Mouse (Mus musculus) embryo, embryonic 10 days (tissue): ENCODE data around the gene Il2rb.

ENCODE experiments used
- DNase-seq: peaks from one replicate; pipeline ENCODE4 v3.0.0-alpha.2; 2015; ENCODE audit warnings: low spot score

Il2rb gene

DNA sequence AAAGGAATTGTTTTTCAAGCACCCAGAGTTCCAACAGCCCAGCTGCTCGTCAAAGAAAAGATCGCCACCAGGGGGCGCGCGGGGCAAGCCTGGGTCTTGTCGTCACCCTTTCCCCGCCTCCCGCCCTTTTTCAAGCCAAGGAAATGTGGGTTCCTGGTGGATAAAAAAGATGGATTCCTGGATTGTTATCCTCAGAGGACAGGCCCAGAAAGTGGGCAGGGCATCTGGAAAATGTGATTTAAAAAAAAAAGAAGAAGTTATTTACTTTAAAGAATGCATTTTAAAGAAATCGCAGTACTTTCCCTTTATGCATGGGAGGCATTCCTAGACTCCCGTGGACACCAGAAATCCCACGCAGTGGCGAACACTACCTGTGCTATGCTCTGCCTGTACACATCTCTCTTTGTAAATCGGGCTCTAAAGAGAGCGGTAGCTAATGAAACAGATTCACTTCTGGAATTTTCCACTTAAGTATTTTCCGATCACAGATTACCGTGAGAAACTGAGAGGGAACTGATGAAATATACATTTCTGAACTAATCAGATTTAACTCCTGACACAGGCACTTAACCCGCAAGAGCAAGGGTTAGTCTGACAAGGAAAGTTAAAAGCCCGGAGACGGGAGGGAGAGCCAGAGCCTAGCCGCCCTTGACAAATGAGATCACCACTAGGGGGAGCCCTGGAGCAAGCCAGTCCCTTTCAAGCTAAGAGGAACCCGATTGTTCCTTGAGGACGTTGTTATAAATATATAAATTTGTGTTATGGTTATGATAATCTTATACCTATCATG is 47.1 kb downstream of the Il2rb start:
- peak; percentile 94 for DNase-seq

DNA sequence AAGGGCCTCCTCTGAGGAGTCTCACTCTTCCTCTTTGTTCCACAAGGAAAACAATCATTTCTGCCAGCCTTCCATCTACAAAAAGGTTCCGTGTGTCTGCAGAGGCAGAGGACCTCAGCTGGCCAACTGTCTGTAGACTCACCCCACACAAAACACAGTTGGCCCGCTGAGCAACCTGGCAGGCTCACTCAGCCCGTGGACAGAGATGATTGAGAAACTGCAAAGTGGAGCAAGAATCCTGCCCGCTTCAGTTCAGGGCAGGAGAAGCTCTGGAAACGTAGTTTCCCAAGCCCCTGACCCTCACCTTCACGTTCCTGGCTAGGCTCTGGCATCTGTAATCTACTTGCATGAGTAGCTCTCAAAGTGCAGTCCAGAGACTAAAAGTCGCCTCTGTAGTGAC is 48.0 kb downstream of the Il2rb start:
- DNase-seq = no peak

DNA sequence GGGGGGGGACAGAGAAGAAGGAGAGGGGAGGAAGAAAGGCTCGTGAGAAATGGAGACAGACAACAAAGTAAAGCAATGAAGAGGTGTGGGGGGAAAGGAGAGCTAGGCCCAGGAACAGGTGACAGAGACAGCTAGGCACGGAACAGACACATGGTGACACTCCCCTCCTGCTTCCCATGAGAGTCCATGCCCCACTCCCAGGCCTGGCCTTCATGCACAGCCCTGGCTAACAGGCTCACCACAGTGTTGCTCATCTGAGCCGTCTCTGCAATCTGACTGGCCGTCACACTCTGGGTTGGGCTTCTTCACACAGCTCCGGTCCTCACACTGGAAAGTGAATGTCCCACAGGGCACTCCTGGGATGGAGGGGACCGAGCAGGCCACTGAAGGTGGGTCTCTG is 51.2 kb downstream of the Il2rb start:
- no peak for DNase-seq

DNA sequence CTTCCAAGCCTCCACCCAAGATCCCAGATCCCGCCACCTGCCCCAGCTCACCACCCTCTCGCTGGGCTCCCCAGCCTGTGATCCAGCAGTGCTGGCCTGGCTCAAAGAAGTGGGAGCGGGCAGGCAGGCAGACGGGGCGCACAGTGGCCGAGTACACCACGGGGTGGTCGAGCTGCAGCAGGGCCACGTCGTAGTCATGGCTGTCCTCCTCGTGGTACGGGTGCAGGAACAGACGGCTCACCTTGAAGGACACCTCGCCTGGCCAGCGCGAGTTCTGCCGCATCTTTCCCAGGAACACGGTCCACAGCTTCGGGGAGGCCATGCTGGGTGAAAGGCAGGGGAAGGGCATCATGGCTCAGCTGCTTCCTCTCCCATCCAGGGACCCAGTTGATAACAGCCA is 52.8 kb downstream of the Il2rb start:
- no peak for DNase-seq

DNA sequence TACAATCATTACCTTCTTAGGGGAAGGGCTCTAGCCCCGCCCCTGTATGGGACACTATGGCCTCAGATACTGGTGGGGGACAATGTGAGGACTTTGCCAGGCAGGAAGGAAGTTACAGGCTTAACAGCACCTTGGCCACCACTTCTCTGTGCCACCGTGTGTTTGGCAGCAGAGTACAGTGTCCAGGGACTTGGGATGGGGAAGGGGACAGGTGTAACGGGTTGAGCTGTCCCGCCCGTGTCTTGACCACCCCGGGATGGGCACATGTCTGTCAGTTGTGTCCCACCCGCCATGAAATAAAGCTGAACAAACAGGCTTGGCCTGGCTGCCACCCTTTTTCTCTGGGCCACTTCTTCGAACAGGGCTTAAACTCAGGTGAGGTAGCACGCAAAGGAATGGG is 56.1 kb downstream of the Il2rb start:
- DNase-seq = no peak

DNA sequence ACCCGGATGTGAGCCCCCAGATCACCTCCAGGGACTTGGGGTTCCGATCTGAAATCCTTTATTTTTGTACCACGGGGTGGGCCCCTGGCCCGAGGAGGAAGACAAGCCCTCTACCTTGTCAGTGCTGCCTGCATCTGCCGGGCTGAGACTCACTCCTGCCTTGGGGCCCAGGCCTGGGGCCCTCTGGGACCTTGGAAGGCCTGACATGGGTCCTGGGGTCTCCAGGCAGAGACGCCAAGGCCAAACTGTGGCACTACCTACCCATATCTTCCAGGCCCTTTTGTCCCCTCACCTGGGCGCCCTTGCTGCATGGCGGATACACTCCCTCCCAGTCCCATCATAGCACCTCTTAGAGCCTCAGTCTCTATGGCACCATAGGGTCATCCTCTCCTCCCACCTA is 56.6 kb downstream of the Il2rb start:
- DNase-seq = no peak

DNA sequence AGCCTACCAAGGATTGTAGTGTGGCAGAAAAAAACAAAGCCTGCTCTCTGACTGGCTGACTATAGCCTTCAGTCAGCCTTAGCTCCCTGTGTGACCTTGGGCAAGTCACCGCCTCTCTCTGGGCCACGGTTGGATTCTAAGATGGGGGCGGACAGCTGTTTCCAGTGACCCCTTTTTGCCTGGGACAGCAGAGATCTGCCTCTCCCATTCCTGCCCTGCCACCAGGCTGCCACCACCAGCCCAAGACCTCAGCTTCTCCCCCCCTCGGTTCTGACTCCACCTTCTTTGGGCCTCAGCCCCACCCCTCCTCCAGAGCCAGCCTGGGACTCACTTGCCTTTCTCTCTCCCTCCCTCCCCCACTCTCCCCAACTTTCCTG is 57.1 kb downstream of the Il2rb start:
- DNase-seq = no peak

DNA sequence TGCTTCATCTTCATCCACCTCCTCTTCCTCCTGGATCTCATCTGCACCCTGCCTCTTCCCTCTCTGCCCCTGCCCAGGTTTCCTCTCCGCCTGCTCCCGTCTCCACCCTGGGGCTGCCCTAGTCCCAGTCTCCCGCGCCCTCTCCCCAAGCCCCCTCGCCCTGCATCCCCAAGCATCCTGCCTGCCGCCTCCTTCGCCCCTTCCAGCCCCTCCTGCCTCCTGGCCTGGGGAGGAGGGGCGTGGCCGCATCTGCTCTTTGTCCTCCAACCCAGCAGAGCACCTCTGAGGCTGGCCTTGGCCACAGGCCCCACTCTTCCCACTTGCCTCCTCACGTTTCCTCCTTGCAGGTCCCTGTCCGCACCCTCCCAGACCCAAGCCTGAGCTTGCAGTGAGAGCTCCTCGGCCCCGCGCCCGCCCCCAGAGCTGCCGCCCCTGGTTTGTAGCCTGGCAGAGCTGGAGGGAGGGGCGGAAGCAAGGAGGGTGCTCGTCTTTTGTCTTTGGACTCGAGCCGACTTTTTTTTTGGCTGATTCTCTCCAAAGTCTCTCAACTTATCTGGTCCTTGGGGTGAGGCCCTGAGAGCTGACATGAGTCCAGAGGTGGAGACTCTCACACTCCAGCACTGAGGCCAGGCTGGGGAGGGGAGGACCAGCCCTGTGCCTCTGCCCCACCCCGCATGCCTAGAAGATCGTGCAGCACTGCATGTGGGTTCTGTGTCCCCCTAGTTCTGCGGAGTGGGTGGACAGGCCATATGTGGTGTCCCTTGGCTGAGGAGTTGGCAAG is 57.6 kb downstream of the Il2rb start:
- DNase-seq = peak; percentile 66

DNA sequence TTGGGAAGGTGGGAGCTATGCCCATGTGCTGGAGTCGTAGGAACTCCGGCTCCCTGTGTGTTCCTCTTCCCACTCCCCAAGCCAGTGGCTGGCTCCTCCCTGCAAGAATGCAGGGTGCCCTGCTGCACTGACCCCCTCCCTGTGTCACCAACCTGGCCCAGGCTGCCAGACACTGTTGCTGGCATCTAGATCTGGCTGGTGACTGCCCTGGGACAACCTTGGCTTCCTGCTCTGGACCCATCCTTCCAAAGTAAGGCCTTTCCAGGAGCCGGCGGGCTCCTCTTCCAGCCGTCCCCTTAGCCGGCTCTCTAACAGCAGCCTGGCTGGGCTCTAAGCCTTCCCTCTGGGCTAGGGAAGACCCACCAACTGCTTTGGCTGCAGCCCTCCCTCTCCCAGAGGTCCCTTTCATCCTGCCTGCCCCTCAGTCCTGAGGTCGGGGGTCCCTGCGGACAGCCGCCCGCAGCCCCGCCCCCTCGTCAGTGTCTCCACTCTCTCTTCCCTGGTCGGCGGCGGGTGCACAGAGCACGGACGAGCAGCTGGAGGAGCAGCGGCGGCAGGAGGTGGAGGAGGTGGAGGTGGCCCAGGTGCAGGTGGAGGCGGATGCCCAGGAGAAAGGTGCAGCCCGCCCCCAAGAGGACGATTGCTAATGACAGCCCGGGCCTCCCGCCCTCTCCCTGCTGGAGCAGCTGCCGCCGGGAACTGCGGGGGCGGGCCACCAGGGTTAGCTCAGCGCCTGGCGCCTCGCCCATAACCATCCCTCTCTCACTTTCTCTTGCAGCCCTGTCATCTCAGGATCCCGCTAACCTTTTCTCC is 58.5 kb downstream of the Il2rb start:
- DNase-seq = peak; percentile 69

DNA sequence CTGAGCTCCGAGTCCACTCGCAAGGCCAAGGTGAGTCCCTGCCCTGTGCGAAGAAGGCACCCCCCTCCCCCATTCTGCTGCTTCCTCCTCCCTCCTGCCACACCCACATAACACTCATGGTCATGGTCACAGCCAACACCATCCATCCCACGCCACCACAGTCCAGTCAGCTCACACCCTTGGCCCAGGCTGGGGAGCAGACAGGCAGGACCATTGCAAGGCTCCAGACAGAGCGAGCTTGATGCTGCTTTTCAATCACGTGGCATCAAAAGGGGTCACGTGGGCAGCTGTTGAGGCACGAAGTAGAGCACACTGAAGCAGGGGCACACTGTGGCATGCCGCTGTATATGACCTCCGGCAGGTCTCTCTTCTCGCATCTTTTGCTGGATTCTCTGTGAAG is 59.4 kb downstream of the Il2rb start:
- DNase-seq = no peak

DNA sequence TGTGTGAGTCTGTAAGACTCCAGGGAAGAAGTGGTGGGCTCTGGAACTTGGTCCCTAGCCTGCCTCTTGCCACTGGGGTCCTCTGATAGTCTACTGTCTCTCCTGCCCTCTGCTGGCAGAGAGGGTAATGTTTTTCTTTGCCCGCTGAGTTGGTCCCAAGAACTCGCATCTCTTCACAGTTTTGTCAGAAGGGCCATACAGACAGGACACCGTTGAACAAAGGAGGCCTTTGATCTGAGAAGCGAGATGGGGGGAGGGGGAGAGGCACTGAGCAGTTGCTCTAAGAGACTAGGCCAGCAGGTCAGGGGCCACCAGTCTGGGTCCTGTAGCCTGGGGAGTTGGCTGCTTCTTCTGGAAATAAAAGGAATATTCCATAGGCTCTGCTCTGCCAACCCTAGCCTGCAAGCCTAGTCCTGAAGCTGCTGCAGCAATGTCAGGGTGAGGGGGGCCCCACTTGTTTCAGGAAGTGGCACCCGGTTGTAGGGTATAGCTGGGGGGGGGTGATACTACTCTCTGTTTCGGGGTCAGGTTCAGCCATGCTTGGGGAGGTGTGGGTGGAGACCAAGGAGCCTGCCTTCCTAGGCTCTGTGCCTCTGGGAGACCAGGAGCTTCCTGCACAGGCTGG is 60.1 kb downstream of the Il2rb start:
- peak; percentile 83 for DNase-seq

DNA sequence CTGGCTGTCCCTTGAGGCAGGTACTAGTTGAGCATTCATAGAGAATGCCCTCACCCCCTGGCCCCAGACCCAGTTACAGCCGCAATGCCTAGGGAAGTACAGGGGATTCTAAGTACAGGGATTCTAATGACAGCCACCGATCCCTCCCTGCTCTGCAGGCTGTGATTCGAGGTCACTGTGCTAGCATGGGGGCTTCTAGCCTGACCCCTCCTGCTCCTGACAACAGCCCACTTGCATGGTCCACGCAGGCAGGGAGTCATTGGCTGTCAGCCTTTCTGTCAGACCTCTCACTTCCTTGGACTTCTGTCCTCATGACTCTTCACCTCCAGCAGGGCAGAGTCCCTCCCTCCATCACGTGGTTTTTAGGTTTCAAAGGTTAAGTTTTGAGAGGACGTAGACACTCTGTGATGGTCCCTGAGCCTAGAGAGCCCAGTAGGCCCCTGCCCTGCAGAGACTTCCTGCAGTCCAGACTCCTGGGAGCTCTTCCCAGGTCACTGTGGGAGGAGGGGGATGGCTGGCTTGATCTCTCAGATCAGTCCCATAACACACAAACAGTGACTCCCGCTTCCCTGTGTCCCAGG is 63.4 kb downstream of the Il2rb start:
- no peak for DNase-seq

DNA sequence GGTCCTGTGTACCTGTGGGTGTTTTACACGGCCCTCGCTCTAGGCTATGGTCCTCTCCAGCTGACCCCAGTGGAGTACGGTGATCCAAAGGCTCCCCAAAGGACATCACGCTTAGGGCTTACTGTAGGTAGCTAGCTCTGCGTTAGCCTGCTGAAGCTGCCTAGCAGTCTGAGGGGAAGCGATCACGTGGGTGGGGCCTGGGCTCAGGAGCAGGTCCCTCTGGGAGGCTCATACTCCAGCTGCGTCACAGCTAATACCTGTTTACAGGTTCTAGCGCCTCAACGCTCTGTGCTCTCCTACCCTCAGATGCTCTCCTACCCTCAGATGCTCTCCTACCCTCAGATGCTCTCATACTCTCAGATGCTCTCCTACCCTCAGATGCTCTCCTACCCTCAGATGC is 64.2 kb downstream of the Il2rb start:
- DNase-seq = no peak

DNA sequence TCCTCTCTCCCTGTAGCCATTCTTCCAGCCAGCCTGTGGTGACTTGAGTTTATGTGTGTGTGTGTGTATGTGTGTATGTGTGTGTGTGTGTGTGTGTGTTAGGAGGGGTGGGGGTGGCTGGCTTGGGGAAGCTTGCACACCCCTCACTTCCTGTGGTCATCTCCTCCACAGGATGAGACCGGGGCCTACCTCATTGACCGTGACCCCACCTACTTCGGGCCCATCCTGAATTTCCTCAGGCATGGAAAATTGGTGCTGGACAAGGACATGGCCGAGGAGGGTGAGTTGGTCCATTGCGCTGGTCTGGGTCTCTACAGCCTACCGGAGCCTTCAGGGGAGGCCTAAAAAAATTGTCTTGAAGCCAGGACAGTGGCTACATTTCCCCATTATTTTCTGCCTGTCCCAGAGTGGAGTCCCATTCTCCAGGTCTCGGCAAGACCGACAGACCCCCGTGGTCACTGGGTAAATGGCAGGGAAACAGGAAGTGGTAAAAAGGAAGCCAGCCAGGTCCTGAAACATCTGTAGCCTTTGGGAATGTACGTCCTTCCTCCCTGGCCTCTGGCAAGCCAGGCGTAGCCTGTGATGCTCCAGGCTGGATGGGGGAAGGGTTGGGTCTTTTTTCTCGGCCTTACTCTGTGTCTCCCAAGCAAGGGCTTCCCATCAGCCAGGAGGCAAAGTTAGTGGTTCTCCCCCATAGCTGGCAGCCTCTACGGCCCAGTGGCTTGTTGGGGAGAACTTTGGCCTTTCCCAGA is 65.0 kb downstream of the Il2rb start:
- DNase-seq = no peak
